Mouse (Mus musculus): ENCODE measurements at regions not wholly inside any gene's neighbourhood (a gene's known extent, or its start where the extent isn't known, plus 50 kb on each side); places are given as distances from the start of the nearest gene placed in this dataset.

- no peak for DNase-seq
Observed at GRCm38 (mm10) chr3:52859848-52860247, 157.2 kb downstream of the Cog6 start.

GRCm38 (mm10) chr3:52859266-52859825 lies 157.7 kb downstream of the Cog6 start:
- no peak for DNase-seq

- DNase-seq = no peak
Observed at GRCm38 (mm10) chr3:52858259-52858658, 158.8 kb downstream of the Cog6 start.

- DNase-seq = no peak
Observed at GRCm38 (mm10) chr3:52857076-52857475, 160.0 kb downstream of the Cog6 start.

GRCm38 (mm10) chr3:52854560-52854959 lies 162.5 kb downstream of the Cog6 start:
- DNase-seq = no peak

GRCm38 (mm10) chr3:52853126-52853525 lies 163.9 kb downstream of the Cog6 start:
- DNase-seq = no peak

- DNase-seq = peak in 1 of 2 experiments; percentile 51
Observed at GRCm38 (mm10) chr3:52845166-52845565, 171.9 kb downstream of the Cog6 start.

- DNase-seq = peak; percentile 84 to 88
Observed at GRCm38 (mm10) chr3:52843998-52844397, 173.0 kb downstream of the Cog6 start.

- no peak for DNase-seq
Observed at GRCm38 (mm10) chr3:52842866-52843425, 174.1 kb downstream of the Cog6 start.

- DNase-seq = peak; percentile 51 to 64
Observed at GRCm38 (mm10) chr3:52840160-52840953, 176.7 kb downstream of the Cog6 start.

GRCm38 (mm10) chr3:52838020-52838419 lies 179.0 kb downstream of the Cog6 start:
- DNase-seq = no peak

GRCm38 (mm10) chr3:52837527-52837926 lies 179.5 kb downstream of the Cog6 start:
- DNase-seq = no peak

- DNase-seq = no peak
Observed at GRCm38 (mm10) chr3:52836780-52837179, 180.3 kb downstream of the Cog6 start.

GRCm38 (mm10) chr3:52832421-52832820 lies 184.6 kb downstream of the Cog6 start:
- no peak for DNase-seq

GRCm38 (mm10) chr3:52831986-52832385 lies 185.1 kb downstream of the Cog6 start:
- no peak for DNase-seq

- DNase-seq = no peak
Observed at GRCm38 (mm10) chr3:52830101-52830500, 186.9 kb downstream of the Cog6 start.

- no peak for DNase-seq
Observed at GRCm38 (mm10) chr3:52829069-52829468, 188.0 kb downstream of the Cog6 start.

GRCm38 (mm10) chr3:52828473-52828872 lies 188.6 kb downstream of the Cog6 start:
- DNase-seq = no peak

- no peak for DNase-seq
Observed at GRCm38 (mm10) chr3:52822848-52823247, 194.2 kb downstream of the Cog6 start.

- no peak for DNase-seq
Observed at GRCm38 (mm10) chr3:52821450-52821849, 195.6 kb downstream of the Cog6 start.

GRCm38 (mm10) chr3:52818401-52818800 lies 198.6 kb downstream of the Cog6 start:
- DNase-seq = no peak

GRCm38 (mm10) chr3:52817416-52817815 lies 199.6 kb downstream of the Cog6 start:
- DNase-seq = no peak

- no peak for DNase-seq
Observed at GRCm38 (mm10) chr3:52815497-52815896, 201.5 kb downstream of the Cog6 start.

- DNase-seq = no peak
Observed at GRCm38 (mm10) chr3:52802324-52802723, 214.7 kb downstream of the Cog6 start.

Data from thymus, postnatal 36 days (tissue).